Mouse (Mus musculus) midbrain, postnatal 0 days (tissue): ENCODE data around the gene Gli3. TPM values are rescaled to one million over a fixed set of nuclear protein-coding genes. Genes with fewer than 3 reads are reported as not detected.

ENCODE experiments used
- ATAC-seq: fragments of 200-750 bp; cut with Nextera tagmentation; 2 replicates; pipeline ENCODE4 v1.8.0; 2017; ENCODE audit warnings: moderate number of reproducible peaks, mild to moderate bottlenecking, moderate TSS enrichment, moderate library complexity; ENCODE audit not compliant: low FRiP score
- DNase-seq: peaks from one replicate; pipeline ENCODE4 v3.0.0-alpha.2; 2015; ENCODE audit warnings: low spot score
- H3K27ac ChIP-seq: fragments of 300-500 bp; sonication (generic); 2 replicates; pipeline ENCODE4 v1.5.1; 2014; ENCODE audit warnings: low read depth, mild to moderate bottlenecking, low read length, mixed read lengths
- H3K27me3 ChIP-seq: fragments of 300-500 bp; sonication (generic); 2 replicates; pipeline ENCODE4 v1.6.1; 2014; ENCODE audit warnings: low read length, control low read depth, mixed read lengths; ENCODE audit not compliant: insufficient read depth
- H3K36me3 ChIP-seq: fragments of 300-500 bp; sonication (generic); 2 replicates; pipeline ENCODE4 v1.6.1; 2014; ENCODE audit warnings: low read length, control low read depth, mixed read lengths; ENCODE audit not compliant: insufficient read depth
- H3K4me1 ChIP-seq: fragments of 300-500 bp; sonication (generic); 2 replicates; pipeline ENCODE4 v1.6.1; 2014; ENCODE audit warnings: mild to moderate bottlenecking, control low read depth, antibody characterized with exemption, low read length, mixed read lengths; ENCODE audit not compliant: insufficient read depth
- H3K4me2 ChIP-seq: fragments of 300-500 bp; sonication (generic); 2 replicates; pipeline ENCODE4 v1.6.1; 2014; ENCODE audit warnings: low read depth, mild to moderate bottlenecking, low read length, mixed read lengths; ENCODE audit not compliant: poor library complexity, severe bottlenecking
- H3K4me3 ChIP-seq: fragments of 300-500 bp; sonication (generic); 2 replicates; pipeline ENCODE4 v1.5.1; 2014; ENCODE audit warnings: low read depth, mild to moderate bottlenecking, low read length, moderate library complexity
- H3K9ac ChIP-seq: fragments of 300-500 bp; sonication (generic); replicated peaks from 2 replicates; pipeline ENCODE4 v1.6.1; 2014; ENCODE audit warnings: mild to moderate bottlenecking, low read length, moderate library complexity, mixed read lengths; ENCODE audit not compliant: poor library complexity, severe bottlenecking
- H3K9me3 ChIP-seq: fragments of 300-500 bp; sonication (generic); 2 replicates; pipeline ENCODE4 v1.6.1; 2016; ENCODE audit warnings: low read length, control low read depth
- CTCF ChIP-seq: IDR thresholded peaks from 2 replicates; pipeline ENCODE4 v1.5.1; 2016; ENCODE audit warnings: antibody characterized with exemption, mild to moderate bottlenecking
- WGBS: fragments of 180-500 bp; shearing (Covaris S2); extraction: QIAGEN DNeasy Blood & Tissue Kit; methylation state at CpG from one replicate; pipeline ENCODE4 v1.1.7; 2014; 5-methylcytosine and 5-hydroxymethylcytosine counted together
- polyA plus RNA-seq: library from polyadenylated mRNA; unstranded; fragments of >200 nt; fragmentation: Nextera tagmentation; extraction: Ambion mirVana; gene quantifications from 2 replicates; pipeline ENCODE4 v1.2.1, GENCODE M21; 2015
- total RNA-seq: library from RNA; depleted of rRNA; stranded (reverse); fragments of >200 nt; gene quantifications from 2 replicates; pipeline ENCODE4 v1.2.3, GENCODE M21; 2014

Gli3 gene
- total and polyA plus RNA-seq, 2 experiments from 2014 or later = 3.9 to 9.2 TPM

DNA sequence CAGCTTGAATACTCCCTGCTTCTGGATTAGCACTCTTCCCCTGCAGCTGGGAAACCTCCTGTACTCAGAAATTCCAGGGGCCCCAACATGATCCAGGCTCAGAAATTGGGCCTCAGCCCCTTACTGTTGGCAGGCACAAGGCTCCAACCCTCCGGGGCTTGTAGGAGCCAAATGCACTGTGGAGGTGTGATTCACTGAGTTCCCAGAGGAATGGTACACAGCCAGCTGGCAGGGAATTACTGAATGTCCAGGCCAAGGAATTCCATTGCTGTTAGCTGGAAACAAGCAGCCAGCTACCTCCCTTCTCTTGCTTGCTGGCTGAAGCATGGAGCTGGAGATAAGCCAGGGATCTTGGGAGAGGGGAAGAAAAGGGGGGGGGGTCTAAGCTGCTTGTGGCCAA is 278.7 kb downstream of the Gli3 start:
- WGBS = 56% methylated on average over 1 of the region's 1 CpGs
- ATAC-seq = peak; percentile 65

DNA sequence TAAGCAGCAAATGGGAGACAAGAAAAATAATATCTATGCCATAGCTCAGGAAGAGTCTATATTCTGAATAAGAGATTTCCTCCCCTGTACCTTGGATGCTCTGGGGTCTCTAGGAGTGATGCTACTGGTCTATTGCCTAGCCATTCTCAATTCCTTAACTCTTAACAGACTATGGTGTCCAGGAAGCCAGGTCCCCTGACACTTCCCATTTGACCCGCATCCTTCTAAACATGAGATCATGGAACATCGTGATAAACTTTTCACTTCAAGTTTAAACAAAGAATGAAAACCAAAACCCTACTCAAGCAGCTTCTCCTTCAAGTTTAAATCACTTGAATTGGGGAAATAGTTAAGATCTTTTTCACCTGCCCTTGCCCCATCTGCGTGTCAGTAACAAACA is 279.3 kb downstream of the Gli3 start:
- TF ChIP-seq CTCF = no peak
- no peak overlapping the region for H3K4me3 ChIP-seq
- DNase-seq (no peak), ATAC-seq (no peak)
- H3K4me1 ChIP-seq = no peaks in the 10 kb centered on the region
- H3K27me3 ChIP-seq = no peaks in the 10 kb centered on the region
- H3K9ac ChIP-seq = no peak overlapping the region
- no peak overlapping the region for H3K4me2 ChIP-seq
- no peak overlapping the region for H3K27ac ChIP-seq
- H3K36me3 ChIP-seq = no peaks in the 10 kb centered on the region
- H3K9me3 ChIP-seq = no peaks in the 10 kb centered on the region
- WGBS = 84% methylated on average over 3 of the region's 3 CpGs

More for the DNA sequence above, 278.7 kb downstream of the Gli3 start:
- peak; percentile 90 for DNase-seq
- no peaks in the 10 kb centered on the region for H3K4me1 ChIP-seq
- no peaks in the 10 kb centered on the region for H3K9me3 ChIP-seq
- no peaks in the 10 kb centered on the region for H3K27me3 ChIP-seq
- no peak overlapping the region for H3K27ac ChIP-seq
- no peak overlapping the region for H3K4me3 ChIP-seq
- H3K36me3 ChIP-seq = no peaks in the 10 kb centered on the region
- no peak overlapping the region for H3K4me2 ChIP-seq
- no peak for TF ChIP-seq CTCF
- H3K9ac ChIP-seq = no peak overlapping the region

DNA sequence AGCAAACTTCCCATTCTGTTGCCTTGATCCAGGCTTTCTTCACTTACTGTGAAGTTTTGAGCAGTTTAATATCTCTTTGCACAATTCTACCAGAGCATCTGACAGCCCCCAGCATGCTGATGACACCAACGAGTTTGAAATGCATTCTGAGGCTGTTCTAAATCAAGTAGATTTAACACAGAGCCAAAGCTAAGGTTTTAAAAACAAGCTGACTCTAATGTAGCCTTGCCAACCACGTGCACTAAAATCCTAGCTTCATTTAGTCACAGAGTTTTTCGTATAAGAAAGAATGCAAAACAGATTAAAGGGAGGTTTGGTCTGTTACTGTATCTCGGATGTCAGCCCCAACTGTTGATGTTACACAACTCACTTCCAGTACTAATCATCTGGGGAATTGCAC is 279.7 kb downstream of the Gli3 start:
- H3K9me3 ChIP-seq = no peaks in the 10 kb centered on the region
- no peak for ATAC-seq
- H3K4me1 ChIP-seq = no peaks in the 10 kb centered on the region
- H3K9ac ChIP-seq = no peak overlapping the region
- H3K27me3 ChIP-seq = no peaks in the 10 kb centered on the region
- no peaks in the 10 kb centered on the region for H3K36me3 ChIP-seq
- no peak overlapping the region for H3K4me3 ChIP-seq
- H3K27ac ChIP-seq = no peak overlapping the region
- no peak for TF ChIP-seq CTCF
- no peak overlapping the region for H3K4me2 ChIP-seq
- no peak for DNase-seq
- 55% methylated on average over 4 of the region's 4 CpGs for WGBS

DNA sequence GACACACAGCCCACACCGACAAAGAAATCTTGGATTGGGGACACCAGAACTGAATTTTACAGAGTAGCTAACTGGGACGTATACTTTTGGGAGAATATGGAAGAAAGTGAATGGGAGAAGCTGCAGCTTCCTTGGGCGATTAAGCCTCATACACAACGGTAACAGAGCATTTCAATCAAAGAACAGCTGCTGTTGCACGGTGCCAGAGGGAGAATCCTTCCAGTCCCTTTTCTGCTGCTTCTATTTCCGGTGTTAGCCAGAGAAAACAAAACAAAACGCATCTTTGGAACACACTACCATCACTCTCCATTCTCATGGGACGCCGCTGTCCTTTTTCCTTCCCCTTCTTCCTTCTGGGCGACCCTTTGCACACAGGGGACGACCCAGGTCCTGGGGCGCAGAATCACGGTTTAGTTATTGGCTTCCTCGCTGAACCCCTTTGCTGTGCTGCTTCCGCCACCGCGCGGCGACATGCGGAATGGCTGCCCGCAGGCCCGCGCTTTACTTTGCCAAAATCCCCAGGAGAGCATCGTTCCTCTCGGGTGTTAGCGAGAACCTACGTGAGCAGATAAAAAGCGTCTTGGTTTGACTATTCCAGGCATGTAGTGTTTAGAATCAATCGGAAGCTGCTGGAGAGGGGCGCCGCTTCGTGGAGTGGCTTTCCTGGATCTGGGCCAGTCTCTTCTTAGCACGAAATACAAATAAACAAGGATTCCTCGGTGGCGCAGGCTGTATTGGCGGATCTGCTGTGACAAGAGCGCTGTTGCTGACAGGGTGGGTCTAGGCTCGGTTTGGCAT is 296.0 kb downstream of the Gli3 start:
- Histone ChIP-seq H3K4me2 (peak overlapping the region; percentile 61), H3K27ac (peak overlapping the region; percentile 62), H3K27me3 (no peaks in the 10 kb centered on the region), H3K9me3 (no peaks in the 10 kb centered on the region), H3K4me3 (peak overlapping the region; percentile 34), H3K9ac (peak overlapping the region; percentile 34), H3K4me1 (peaks cover 7% of the 10 kb centered on the region; the same call in 1 of the 2 replicates), H3K36me3 (no peaks in the 10 kb centered on the region)
- WGBS = 2% methylated on average over 38 of the region's 38 CpGs
- ATAC-seq (peak; percentile 89), DNase-seq (peak; percentile 93)
- peak; percentile 98 for TF ChIP-seq CTCF

DNA sequence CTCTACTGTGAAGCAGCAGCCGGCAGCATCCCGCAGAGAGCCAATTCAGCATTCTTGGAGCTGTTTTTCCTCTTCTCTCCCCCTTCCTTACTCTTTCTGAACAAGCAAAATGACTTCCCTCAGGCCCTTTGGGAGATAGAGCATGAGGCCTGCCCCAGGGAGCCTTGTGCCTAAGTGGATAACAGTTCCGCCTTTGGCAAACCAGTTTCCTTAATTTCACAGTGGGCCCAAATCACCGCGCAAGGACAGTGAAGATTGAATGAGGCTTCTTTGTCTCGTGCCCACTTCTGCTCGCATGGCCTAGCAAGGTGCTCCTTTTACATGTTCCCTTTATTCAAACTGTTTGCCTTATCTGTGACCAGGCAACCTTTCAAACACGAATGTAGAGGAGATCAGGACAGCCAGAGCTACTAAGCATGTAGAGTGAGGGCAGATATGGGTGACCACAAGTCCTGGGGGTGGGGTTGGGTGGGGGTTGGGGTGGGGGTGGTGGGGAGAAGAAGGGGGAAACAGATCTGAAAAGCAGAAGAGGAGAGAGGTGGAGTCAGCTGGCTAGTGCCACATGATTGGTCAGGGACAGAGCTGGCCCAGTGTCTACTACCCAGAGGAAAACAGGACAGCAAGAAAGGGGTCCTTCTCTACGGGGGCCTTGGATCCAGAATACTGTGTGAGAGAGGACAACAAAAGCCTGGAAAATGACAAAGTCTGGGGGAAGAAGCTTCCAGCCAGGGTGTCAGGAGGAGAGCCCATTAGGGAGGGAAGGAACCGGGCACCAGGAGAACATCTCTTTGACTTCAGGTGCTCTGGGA is 296.8 kb downstream of the Gli3 start:
- peak overlapping the region; percentile 34 for H3K9ac ChIP-seq
- H3K9me3 ChIP-seq = no peaks in the 10 kb centered on the region
- WGBS = 11% methylated on average over 10 of the region's 10 CpGs
- DNase-seq = no peak
- H3K27ac ChIP-seq = peak overlapping the region; percentile 62
- peaks cover 7% of the 10 kb centered on the region; the same call in 1 of the 2 replicates for H3K4me1 ChIP-seq
- H3K27me3 ChIP-seq = no peaks in the 10 kb centered on the region
- H3K36me3 ChIP-seq = no peaks in the 10 kb centered on the region
- ATAC-seq = peak; percentile 26
- H3K4me2 ChIP-seq = peak overlapping the region; percentile 61
- peak overlapping the region; percentile 34 for H3K4me3 ChIP-seq
- no peak for TF ChIP-seq CTCF

DNA sequence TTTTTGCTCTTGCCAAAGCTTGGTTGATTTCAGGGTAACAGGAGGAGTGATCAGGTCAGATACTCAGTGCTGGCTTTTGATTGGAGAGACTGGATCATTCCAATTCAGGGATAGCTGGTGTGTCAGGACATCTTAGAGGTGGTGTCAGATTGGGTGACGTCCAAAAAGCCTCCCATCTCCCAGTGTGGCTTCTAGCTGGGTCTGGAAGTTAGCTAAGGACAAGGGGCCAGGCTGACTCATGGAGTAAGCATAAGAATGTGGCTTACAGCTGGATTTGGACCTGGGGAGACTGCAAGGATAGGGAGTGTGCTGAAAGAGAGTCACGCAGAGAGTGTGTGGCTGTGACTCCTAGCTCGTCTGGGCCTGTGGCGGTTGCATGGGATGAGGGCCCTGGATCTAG is 299.3 kb downstream of the Gli3 start:
- ATAC-seq (no peak), DNase-seq (no peak)
- Histone ChIP-seq H3K27ac (no peak overlapping the region), H3K27me3 (no peaks in the 10 kb centered on the region), H3K4me3 (no peak overlapping the region), H3K9me3 (no peaks in the 10 kb centered on the region), H3K4me1 (peaks cover 7% of the 10 kb centered on the region; the same call in 1 of the 2 replicates), H3K9ac (no peak overlapping the region), H3K4me2 (no peak overlapping the region), H3K36me3 (no peaks in the 10 kb centered on the region)
- no peak for TF ChIP-seq CTCF
- WGBS = 83% methylated on average over 4 of the region's 4 CpGs
